ENCODE assay signal across 15 mouse cellular contexts in genomic region chr17:85937131-85937530, GRCm38 (mm10).
"Had no signal": no experiment of that assay in that cellular context is flagged by ENCODE, and none has a peak within 500 bp of the region (broad histone marks: within the 10 kb centered on the region; RNA-seq: fewer than 3 reads in every experiment).

No protein-coding gene starts in this region.

- H3K9me3 ChIP-seq: midbrain, embryonic 12.5 days; neural tube, embryonic 12.5 days had no signal

- H3K27ac ChIP-seq: liver, embryonic 14.5 days; macrophage; midbrain, embryonic 12.5 days; neural tube, embryonic 12.5 days had no signal

- DNase-seq: lung, adult 18-20 months; lung, embryonic 14.5 days; lung, postnatal 14 days; lung, postnatal 36 days; midbrain, embryonic 14.5 days; right cerebral cortex, postnatal 14 days; spleen, adult 18-20 months; thymus, adult 18-20 months; thymus, postnatal 14 days; thymus, postnatal 36 days had no signal

- H3K4me3 ChIP-seq: midbrain, embryonic 12.5 days; neural tube, embryonic 12.5 days had no signal

- H3K4me1 ChIP-seq: midbrain, embryonic 12.5 days had no signal

- H3K27me3 ChIP-seq: midbrain, embryonic 12.5 days; neural tube, embryonic 12.5 days had no signal

- H3K36me3 ChIP-seq: midbrain, embryonic 12.5 days; neural tube, embryonic 12.5 days had no signal

- ATAC-seq: midbrain, embryonic 16.5 days had no signal
